Mouse (Mus musculus) thymus, postnatal 10 days (tissue): ENCODE measurements around the gene Rpusd1.

ENCODE experiments used
- DNase-seq, 2 experiments: peaks; one replicate each; pipeline ENCODE4 v3.0.0; 2021; ENCODE audit warnings: low spot score in 2 of 2

The Rpusd1 gene

GRCm38 (mm10) chr17:25727265-25728008, at the start of gene Rpusd1, which contains the start of gene Chtf18:
TSS of gene Rpusd1 (plus strand) at chr17:25727670.
TSS of gene Chtf18 (minus strand) at chr17:25727419.
- peak; percentile 94 to 97 for DNase-seq

DNA sequence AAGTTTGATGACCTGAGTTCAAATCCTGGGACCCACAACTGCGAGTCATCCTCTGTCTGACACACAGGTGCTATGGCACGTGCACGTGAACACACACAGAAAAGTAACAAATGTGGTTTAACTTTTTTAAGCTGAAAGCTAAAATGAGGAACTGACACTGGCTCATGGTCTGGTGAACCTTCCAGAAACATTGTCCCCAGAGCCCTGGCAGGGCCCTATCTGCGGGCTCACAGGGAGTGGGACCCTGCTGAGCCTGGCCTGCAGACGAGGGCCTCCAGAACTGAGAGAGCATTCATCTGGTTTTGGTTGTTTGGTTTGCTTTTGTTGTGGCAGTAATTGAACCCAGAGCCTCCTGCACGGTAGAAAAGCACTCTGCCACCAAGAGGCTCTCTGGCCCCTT, 49.5 kb upstream of the Rpusd1 start:
- DNase-seq, result no peak

GRCm38 (mm10) chr17:25679818-25680217, 47.7 kb upstream of the Rpusd1 start:
- DNase-seq, result no peak

- no peak for DNase-seq
These were observed 45.8 kb upstream of the Rpusd1 start for GRCm38 (mm10) chr17:25681636-25682035.

DNA sequence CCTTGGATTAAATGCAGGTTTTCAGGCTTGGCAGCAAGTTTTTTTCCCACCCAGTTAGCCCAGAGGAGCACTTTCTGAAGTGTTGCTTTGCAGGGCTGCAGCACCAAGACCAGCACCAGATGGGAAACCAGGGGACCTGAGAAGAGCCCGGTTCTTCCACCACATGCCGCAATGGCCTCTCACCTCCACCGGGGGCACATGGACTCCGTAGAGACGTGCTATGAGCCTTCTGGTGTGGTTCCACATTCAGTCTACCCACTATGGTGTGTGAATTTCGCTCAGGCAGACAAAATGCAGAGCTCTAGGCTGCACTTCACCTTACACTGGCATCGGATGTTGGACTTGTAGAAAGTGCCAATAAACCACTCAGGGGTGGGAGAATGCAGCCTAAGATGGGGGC, 41.1 kb upstream of the Rpusd1 start:
- peak in 1 of 2 experiments; percentile 20 for DNase-seq

- no peak for DNase-seq
These were observed 38.5 kb upstream of the Rpusd1 start for GRCm38 (mm10) chr17:25688922-25689321.

GRCm38 (mm10) chr17:25696263-25696662, 31.2 kb upstream of the Rpusd1 start:
- no peak for DNase-seq

DNA sequence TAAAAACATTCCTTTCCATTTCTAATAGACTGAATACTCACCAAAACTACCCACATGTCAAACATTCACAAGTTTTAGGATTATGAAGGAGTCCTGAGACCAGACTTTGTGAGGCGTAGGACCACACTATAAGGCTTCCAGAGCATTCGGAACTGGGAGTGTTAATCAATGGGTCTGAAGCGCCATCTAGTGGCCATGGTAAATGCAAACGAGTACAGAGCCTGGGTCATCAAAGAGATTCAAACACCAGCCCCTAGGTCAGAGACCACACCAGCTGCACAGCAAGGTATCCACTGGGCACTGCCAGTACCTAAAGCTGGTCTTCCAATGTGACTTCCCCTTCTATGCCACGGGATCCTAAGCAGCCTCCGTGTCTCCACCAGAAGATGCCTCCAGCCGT, 29.0 kb upstream of the Rpusd1 start:
- peak; percentile 42 to 75 for DNase-seq

DNA sequence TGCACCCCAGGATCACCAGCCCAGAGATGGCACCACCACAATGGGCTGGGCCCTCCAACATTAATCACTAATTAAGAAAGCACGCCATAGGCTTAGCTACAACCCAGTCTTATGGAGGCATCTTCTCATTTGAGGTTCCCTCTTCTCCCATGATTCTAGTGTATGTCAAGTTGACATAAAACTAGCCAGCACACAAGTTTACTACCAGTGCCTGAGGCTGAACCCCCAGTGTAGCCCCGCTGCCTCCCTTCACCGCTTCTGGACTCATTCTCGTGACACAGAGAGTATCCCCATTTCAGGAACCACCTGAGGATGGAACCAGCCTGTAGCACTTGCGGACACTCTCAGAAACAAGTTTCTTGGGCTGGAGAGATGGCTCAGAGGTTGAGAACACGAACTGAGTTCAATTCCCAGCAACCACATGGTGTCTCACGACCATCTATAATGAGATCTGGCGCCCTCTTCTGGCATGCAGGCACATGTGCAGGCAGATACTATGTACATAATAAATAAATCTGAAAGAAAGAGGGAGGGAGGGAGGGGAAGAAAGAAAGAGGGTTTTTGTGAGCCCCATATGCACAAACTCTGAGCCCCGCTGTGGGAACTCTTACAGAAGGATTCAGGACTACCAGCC, 26.5 kb upstream of the Rpusd1 start:
- DNase-seq, result no peak

GRCm38 (mm10) chr17:25709994-25710393, 17.5 kb upstream of the Rpusd1 start:
- DNase-seq, result no peak

DNA sequence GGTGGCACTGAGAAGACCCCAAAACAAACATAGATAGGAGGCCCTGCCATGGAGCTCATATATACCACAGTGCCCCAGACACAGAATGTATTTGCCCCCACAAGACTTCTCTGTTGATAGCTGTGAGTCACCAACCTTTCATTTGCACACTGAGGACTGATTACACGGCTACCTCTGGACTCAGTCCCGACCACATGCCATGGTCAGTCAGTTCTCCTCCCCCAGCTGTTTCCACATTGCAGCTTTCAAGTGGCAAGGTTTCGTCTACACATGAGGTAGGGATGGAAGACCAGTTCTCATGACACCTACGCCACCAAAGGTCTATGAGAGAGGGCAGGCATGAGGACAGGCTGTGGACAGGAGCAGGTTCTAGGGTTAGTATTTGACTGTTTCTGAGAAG, 16.3 kb upstream of the Rpusd1 start:
- no peak for DNase-seq

- no peak for DNase-seq
These were observed 11.8 kb upstream of the Rpusd1 start for GRCm38 (mm10) chr17:25715627-25716026.

DNA sequence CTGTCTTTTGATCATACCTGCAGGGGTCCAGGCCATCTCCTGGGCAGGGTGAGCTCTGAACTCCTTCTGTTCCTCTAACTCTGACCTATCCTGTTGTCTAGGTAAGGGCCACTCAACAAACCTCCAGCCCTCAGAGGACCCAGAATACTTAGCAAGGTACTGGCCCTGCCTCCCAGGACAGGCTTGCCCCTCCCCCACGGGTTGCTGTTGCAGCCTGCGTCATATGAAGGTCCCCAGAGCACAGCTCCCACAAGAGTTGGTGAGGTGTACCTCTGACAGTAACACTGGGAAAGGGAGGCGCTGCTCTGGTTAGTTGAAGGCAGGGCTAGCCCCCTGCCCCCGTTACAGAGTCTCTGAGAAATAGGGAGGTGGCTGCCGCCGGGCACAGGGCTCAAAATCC, 11.3 kb upstream of the Rpusd1 start:
- DNase-seq, result no peak

DNA sequence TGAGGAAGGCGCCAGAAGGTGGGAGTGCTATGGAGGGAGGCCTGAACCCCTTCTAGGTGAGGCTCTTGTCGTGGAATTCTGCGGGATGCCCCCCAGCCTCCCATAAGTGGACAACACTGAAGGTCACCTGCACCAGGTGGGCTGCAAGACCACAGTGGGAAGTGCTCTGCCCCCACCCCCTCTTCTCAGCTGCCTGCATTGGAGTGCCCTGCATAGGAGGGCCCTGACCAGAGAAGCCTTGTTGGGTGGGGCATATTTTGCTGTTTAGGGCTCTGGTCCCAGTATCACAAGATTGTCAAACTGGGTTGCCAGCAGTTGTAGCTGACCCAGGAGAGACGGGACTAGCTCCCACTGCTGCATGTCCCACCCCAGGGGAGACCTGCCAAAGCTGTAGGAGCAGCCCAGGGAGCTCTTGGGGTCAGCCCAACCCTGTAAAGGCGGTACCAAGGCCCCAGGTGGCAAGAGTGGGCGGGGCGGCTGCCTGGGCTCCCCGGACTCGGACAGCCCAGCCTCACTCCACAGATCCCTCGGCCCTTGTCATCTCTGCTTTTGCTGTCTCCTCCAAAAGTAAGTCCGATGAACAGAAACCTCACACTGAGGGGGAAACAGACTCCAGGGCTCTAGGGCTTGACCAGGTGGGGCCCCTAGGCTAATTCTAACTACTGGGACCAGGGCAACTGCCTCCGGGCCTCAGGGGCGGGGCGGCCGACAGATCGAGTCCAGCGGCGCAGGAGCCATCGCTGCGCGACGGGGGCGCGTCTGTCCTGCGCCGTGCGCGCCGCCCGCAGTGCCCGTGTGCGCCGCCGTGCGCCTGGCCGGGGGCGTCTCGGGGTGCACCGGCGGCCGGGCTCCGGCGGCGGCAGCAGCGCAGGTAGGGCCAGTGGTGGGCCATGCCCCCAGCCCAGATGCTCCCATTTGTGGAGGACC, 10.5 kb upstream of the Rpusd1 start, which contains the start of gene Gng13:
Gene Gng13 (plus strand): TSS at position 461 of the 927 bp plus-strand sequence.
- DNase-seq, result no peak

- DNase-seq, result no peak
These were observed 9.8 kb upstream of the Rpusd1 start for GRCm38 (mm10) chr17:25717691-25718090.

GRCm38 (mm10) chr17:25721476-25721875, 6.0 kb upstream of the Rpusd1 start:
- no peak for DNase-seq

DNA sequence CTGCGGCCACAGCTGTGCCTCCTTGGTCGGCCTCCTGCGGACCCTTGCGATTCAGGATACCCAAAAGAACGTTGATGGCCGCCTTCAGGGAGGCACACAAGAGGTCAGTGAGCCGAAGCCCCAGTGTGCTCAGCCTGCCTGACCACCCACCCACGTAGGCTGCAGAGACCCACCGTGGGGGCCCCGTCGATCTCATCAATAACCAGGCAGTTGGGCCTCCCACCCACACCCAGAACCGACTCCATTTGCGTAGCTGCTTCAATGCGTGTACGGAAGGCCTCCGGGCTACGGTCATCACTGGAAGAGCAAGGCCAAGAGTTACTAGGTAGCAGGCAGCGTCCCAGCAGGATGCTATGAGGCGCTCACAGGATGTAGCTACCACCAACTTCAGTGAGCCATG, 4.0 kb upstream of the Rpusd1 start:
- no peak for DNase-seq

GRCm38 (mm10) chr17:25723919-25724318, 3.6 kb upstream of the Rpusd1 start:
- no peak for DNase-seq

- no peak for DNase-seq
These were observed 2.2 kb upstream of the Rpusd1 start for GRCm38 (mm10) chr17:25725264-25725663.

DNA sequence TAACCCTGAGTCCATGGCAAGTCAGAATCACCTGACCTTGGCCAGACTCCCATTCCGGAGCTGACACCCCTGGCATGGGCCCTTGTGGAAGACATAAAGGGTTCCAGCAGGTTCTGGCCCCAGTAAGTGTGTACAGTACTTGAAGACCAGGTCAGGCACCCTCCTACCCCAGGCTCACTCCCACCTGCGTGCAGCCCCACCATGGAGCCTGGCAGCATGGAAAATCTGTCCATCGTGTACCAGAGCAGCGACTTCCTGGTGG, 470 bp downstream of the Rpusd1 start:
- DNase-seq, result no peak

DNA sequence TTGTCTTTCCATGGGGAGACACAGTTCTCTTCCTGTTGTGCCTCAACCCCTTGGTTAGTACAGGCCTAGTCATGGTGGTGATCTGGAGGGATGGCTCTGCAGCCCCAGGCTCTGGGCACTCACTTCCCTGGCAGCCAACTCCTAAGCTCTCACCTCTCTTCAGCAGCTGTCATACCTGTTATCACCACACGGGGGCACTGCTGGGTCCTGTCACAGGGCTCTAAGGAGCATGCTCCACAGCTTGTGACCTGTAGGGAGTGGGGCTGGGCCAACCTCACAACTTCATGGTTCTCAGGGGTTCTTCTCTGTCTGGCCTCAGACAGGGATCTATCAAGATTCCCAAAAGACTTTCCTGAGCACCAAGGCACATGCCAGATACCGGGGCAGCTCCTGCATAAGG, 4.6 kb downstream of the Rpusd1 start:
- DNase-seq, result peak; percentile 53 to 79

- DNase-seq, result no peak
These were observed 7.8 kb downstream of the Rpusd1 start for GRCm38 (mm10) chr17:25735246-25735645.

DNA sequence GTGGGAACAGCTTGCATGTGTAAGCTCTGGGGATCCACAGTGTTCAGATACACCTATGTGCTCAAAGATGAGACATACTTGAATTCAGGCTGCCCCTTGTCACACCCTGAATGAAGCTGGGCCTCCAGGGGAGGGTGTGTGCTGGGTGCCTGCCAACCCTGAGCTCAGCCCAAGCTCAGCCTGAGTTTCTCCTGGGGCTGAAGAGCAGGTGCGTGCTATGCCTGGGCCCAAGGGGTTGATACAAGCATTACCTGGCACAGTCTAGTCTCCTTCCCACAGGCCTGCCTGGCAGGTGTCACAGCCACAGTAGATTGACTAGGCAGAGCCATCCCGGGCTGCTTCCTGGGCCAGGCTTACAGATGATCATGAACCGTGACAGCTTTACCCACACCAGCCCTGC, 8.3 kb downstream of the Rpusd1 start, which contains the start of gene Mslnl:
Gene Mslnl (plus strand): TSS at position 298 of the 400 bp plus-strand sequence.
- DNase-seq, result no peak
